Mouse (Mus musculus) CH12.LX (cell line): ENCODE measurements around the gene Exosc8.

Experiments
- CTCF ChIP-seq, 2 experiments: IDR thresholded peaks in 1 of 2; conservative IDR thresholded peaks in 1 of 2; 2 replicates each; pipeline ENCODE4 v1.5.1; 2011 to 2012; ENCODE audit warnings: low read depth in 2 of 2, low read length in 2 of 2, improper control_type of control experiment in 1 of 2, inconsistent platforms in 1 of 2, mild to moderate bottlenecking in 1 of 2, moderate library complexity in 1 of 2
- EP300 ChIP-seq: IDR thresholded peaks from 2 replicates; pipeline ENCODE4 v1.6.1; 2011; ENCODE audit warnings: low read length, improper control_type of control experiment
- POLR2A ChIP-seq: IDR thresholded peaks from 2 replicates; pipeline ENCODE4 v1.6.1; 2011; ENCODE audit warnings: low read depth, mild to moderate bottlenecking, improper control_type of control experiment, low read length
- RCOR1 ChIP-seq: conservative IDR thresholded peaks from 2 replicates; pipeline ENCODE4 v1.6.1; 2012; ENCODE audit warnings: low read depth, mild to moderate bottlenecking, inconsistent platforms, low read length, improper control_type of control experiment
- ZMIZ1 ChIP-seq: IDR thresholded peaks from 2 replicates; pipeline ENCODE4 v1.6.1; 2012; ENCODE audit warnings: low read depth, mild to moderate bottlenecking, inconsistent platforms, low read length, improper control_type of control experiment

- TF ChIP-seq RCOR1 (no peak), CTCF (conservative IDR thresholded peaks at IDR 0.05 in 1 of 2, IDR thresholded peaks at IDR 0.05 in 1 of 2; ENCODE audit: low read depth in 2 of 2, low read length in 2 of 2) (no peak), EP300 (no peak), POLR2A (no peak), ZMIZ1 (no peak)
Observed at GRCm38 (mm10) chr3:54687245-54687644, 47.9 kb downstream of the Exosc8 start.
